In genomic region chr3:107741387-107741786, GRCm38 (mm10) we compare ENCODE assay signal across 10 mouse cellular contexts. TPM values are rescaled to one million over a fixed set of nuclear protein-coding genes. Genes with fewer than 3 reads are reported as not detected.
DNase-seq lines count a peak whose midpoint lies in the region; ATAC-seq and TF ChIP-seq lines count a peak whose summit lies in the region.
"Had no signal": no experiment of that assay in that cellular context is flagged by ENCODE, and none has a peak within 500 bp of the region (broad histone marks: within the 10 kb centered on the region; RNA-seq: fewer than 3 reads in every experiment).

No protein-coding gene starts in this region.

- no peak overlapping the region for H3K9ac ChIP-seq in kidney, postnatal 0 days (ENCODE audit: low read depth, low read length)
- H3K9ac ChIP-seq in embryonic facial prominence, embryonic 15.5 days: no peak overlapping the region
- 0 out of 2 replicates have a peak overlapping the region, but pooled peaks have one; percentile 11 for H3K9ac ChIP-seq in hindbrain, embryonic 11.5 days (ENCODE audit: low read depth, low read length)
- no peak overlapping the region for H3K9ac ChIP-seq in midbrain, embryonic 15.5 days

- no peak for ATAC-seq in kidney, postnatal 0 days (replicated peaks; ENCODE audit: low FRiP score, low read depth)
- ATAC-seq in embryonic facial prominence, embryonic 15.5 days (ENCODE audit: insufficient number of reproducible peaks, low FRiP score, low TSS enrichment, low read depth): no peak
- ATAC-seq in hindbrain, embryonic 11.5 days (ENCODE audit: low FRiP score): no peak
- ATAC-seq in midbrain, embryonic 15.5 days (replicated peaks): no peak

- no peaks in the 10 kb centered on the region for H3K9me3 ChIP-seq in kidney, postnatal 0 days (replicated peaks; ENCODE audit: low read length)
- H3K9me3 ChIP-seq in embryonic facial prominence, embryonic 15.5 days (replicated peaks): no peaks in the 10 kb centered on the region
- no peaks in the 10 kb centered on the region for H3K9me3 ChIP-seq in hindbrain, embryonic 11.5 days (ENCODE audit: control insufficient read depth, low read length)
- H3K9me3 ChIP-seq in midbrain, embryonic 15.5 days: no peaks in the 10 kb centered on the region
- H3K9me3 ChIP-seq: G1E had no signal

- peaks cover 41% of the 10 kb centered on the region for H3K4me1 ChIP-seq in kidney, postnatal 0 days (replicated peaks; ENCODE audit: insufficient read depth, low read length)
- peaks cover 43% of the 10 kb centered on the region for H3K4me1 ChIP-seq in embryonic facial prominence, embryonic 15.5 days
- H3K4me1 ChIP-seq in hindbrain, embryonic 11.5 days (replicated peaks; ENCODE audit: control insufficient read depth, insufficient read depth, low read length): peaks cover 10% of the 10 kb centered on the region
- H3K4me1 ChIP-seq in midbrain, embryonic 15.5 days: peaks cover 26% of the 10 kb centered on the region

- H3K4me2 ChIP-seq in kidney, postnatal 0 days (ENCODE audit: low read length): no peak overlapping the region
- H3K4me2 ChIP-seq in embryonic facial prominence, embryonic 15.5 days (replicated peaks): no peak overlapping the region
- no peak overlapping the region for H3K4me2 ChIP-seq in hindbrain, embryonic 11.5 days (replicated peaks; ENCODE audit: low read depth, low read length)
- H3K4me2 ChIP-seq in midbrain, embryonic 15.5 days: no peak overlapping the region

- DNase-seq in kidney, postnatal 0 days (ENCODE audit: low spot score): no peak
- no peak for DNase-seq in kidney, adult 9 months
- no peak for DNase-seq in hindbrain, embryonic 11.5 days (ENCODE audit: low spot score)
- no peak for DNase-seq in thymus, postnatal 0 days (ENCODE audit: low spot score)
- no peak for DNase-seq in frontal cortex, postnatal 10 days (ENCODE audit: low spot score in 2 of 2)
- DNase-seq in spleen, postnatal 14 days (ENCODE audit: low spot score in 2 of 2): no peak
- DNase-seq: adrenal gland, postnatal 14 days had no signal

- no peak for TF ChIP-seq CTCF in kidney, postnatal 0 days (IDR thresholded peaks at IDR 0.05; ENCODE audit: low read depth)

- no peak overlapping the region for H3K4me3 ChIP-seq in kidney, postnatal 0 days (replicated peaks; ENCODE audit: low read depth, low read length)
- H3K4me3 ChIP-seq in embryonic facial prominence, embryonic 15.5 days (replicated peaks): no peak overlapping the region
- H3K4me3 ChIP-seq in hindbrain, embryonic 11.5 days (ENCODE audit: low read depth, low read length): no peak overlapping the region
- H3K4me3 ChIP-seq in midbrain, embryonic 15.5 days: no peak overlapping the region

- no peaks in the 10 kb centered on the region for H3K36me3 ChIP-seq in kidney, postnatal 0 days (ENCODE audit: insufficient read depth, low read length)
- peaks cover 29% of the 10 kb centered on the region for H3K36me3 ChIP-seq in embryonic facial prominence, embryonic 15.5 days
- H3K36me3 ChIP-seq in hindbrain, embryonic 11.5 days (ENCODE audit: control insufficient read depth, insufficient read depth, low read length): no peaks in the 10 kb centered on the region
- H3K36me3 ChIP-seq in midbrain, embryonic 15.5 days (replicated peaks): no peaks in the 10 kb centered on the region
- H3K36me3 ChIP-seq: G1E had no signal

- H3K27ac ChIP-seq in kidney, postnatal 0 days: peak overlapping the region; percentile 68
- H3K27ac ChIP-seq in embryonic facial prominence, embryonic 15.5 days (replicated peaks): peak overlapping the region; percentile 89
- peak overlapping the region; percentile 69; the same call in 1 of the 2 replicates for H3K27ac ChIP-seq in hindbrain, embryonic 11.5 days (ENCODE audit: low read depth, low read length)
- peak overlapping the region; percentile 65; the same call in 1 of the 2 replicates for H3K27ac ChIP-seq in midbrain, embryonic 15.5 days

- no peaks in the 10 kb centered on the region for H3K27me3 ChIP-seq in kidney, postnatal 0 days (ENCODE audit: insufficient read depth, low read length)
- no peaks in the 10 kb centered on the region for H3K27me3 ChIP-seq in embryonic facial prominence, embryonic 15.5 days
- H3K27me3 ChIP-seq in hindbrain, embryonic 11.5 days (ENCODE audit: control insufficient read depth, insufficient read depth, low read length): no peaks in the 10 kb centered on the region
- no peaks in the 10 kb centered on the region for H3K27me3 ChIP-seq in midbrain, embryonic 15.5 days (replicated peaks)

RNA-seq across cellular contexts. Expression of gene Csf1, which starts 18.9 kb away (rescaled TPM):
- polyA plus RNA-seq in kidney, postnatal 0 days (2015; fragmentation: Nextera tagmentation; extraction: Ambion mirVana): 7.8 and 8.7 TPM in 2 replicates
- 18.0 and 18.5 TPM in 2 replicates for polyA plus RNA-seq in embryonic facial prominence, embryonic 15.5 days (2015; fragmentation: Nextera tagmentation; extraction: Ambion mirVana)
- polyA plus RNA-seq in hindbrain, embryonic 11.5 days (2014; fragmentation: Nextera tagmentation; extraction: Ambion mirVana): 5.3 and 6.0 TPM in 2 replicates
- 6.7 and 7.9 TPM in 2 replicates for polyA plus RNA-seq in midbrain, embryonic 15.5 days (2015; fragmentation: Nextera tagmentation; extraction: Ambion mirVana)
- 6.0 and 6.5 TPM in 2 replicates for polyA plus RNA-seq in thymus, postnatal 0 days (2015; fragmentation: Nextera tagmentation; extraction: Ambion mirVana)

RNA-seq across cellular contexts. Expression of gene Ahcyl1, which starts 45.0 kb away (rescaled TPM):
- 79.2 and 81.5 TPM in 2 replicates for polyA plus RNA-seq in kidney, postnatal 0 days (2015; fragmentation: Nextera tagmentation; extraction: Ambion mirVana)
- 81.1 and 85.2 TPM in 2 replicates for polyA plus RNA-seq in embryonic facial prominence, embryonic 15.5 days (2015; fragmentation: Nextera tagmentation; extraction: Ambion mirVana)
- 117 and 123 TPM in 2 replicates for polyA plus RNA-seq in hindbrain, embryonic 11.5 days (2014; fragmentation: Nextera tagmentation; extraction: Ambion mirVana)
- polyA plus RNA-seq in midbrain, embryonic 15.5 days (2015; fragmentation: Nextera tagmentation; extraction: Ambion mirVana): 115 and 117 TPM in 2 replicates
- 39.2 and 43.9 TPM in 2 replicates for polyA plus RNA-seq in thymus, postnatal 0 days (2015; fragmentation: Nextera tagmentation; extraction: Ambion mirVana)
